Mouse (Mus musculus) layer of hippocampus, adult 2 months (tissue): ENCODE results near the gene Cryba2. TPM values are rescaled to one million over a fixed set of nuclear protein-coding genes. Genes with fewer than 3 reads are reported as not detected.

Experiments
- DNase-seq, 2 experiments: peaks; one replicate each; pipeline ENCODE4 v3.0.0; 2022; ENCODE audit warnings: low spot score in 2 of 2
- H3K27ac ChIP-seq: fragments of 200-600 bp; 2 replicates; pipeline ENCODE4 v1.8.1; 2022
- H3K4me3 ChIP-seq: fragments of 200-600 bp; 2 replicates; pipeline ENCODE4 v1.8.1; 2022; ENCODE audit warnings: mild to moderate bottlenecking
- CTCF ChIP-seq: fragments of 200-600 bp; conservative IDR thresholded peaks from 2 replicates; pipeline ENCODE4 v1.8.1; 2022; ENCODE audit warnings: antibody characterized with exemption, mild to moderate bottlenecking, moderate library complexity
- total RNA-seq, 2 experiments: library from RNA; stranded (reverse); gene quantifications; 2 replicates each; pipeline ENCODE4 v1.2.3; 2021

The Cryba2 gene
- total RNA-seq, 2 experiments from 2014 or later = not detected

DNA sequence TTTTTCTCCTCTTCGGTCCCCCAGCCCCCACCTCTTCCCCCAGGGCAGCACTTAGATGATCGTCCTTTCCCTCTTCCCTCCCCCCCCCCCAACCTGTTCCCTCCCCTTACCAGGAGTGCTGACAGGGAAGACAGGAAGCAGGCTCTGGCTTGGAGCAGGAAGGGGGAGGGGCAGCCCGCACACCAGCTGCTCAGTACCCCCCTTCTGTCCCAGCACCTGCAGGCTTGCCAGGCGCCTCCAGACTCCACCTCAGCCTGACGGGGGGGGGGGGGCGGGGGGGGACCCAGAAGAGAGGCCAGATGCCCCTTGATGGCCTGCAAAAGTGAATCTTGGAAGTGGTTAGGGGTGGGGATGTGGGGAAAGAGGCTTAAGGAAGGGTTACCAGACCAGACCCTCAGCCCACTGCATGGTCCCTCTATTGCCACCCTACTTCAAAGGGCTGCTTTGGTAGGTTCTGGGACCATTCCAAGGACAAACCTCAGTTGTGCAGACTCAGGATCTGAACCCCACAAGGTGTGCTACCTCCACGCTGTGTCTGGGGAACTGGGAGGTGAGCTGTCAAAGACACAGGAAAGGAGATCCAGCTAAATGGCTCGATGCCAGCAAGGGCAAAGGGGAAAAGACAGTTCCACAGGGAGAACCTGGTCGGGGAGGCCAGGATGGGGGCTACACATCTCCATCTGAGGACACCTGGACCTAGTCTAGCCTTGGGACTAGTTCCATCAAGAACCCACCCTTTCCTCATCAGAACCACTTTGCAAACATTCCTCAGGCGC is 5.9 kb upstream of the Cryba2 start:
- Histone ChIP-seq H3K27ac (no peak overlapping the region), H3K4me3 (no peak overlapping the region)
- DNase-seq = no peak
- TF ChIP-seq CTCF = no peak

DNA sequence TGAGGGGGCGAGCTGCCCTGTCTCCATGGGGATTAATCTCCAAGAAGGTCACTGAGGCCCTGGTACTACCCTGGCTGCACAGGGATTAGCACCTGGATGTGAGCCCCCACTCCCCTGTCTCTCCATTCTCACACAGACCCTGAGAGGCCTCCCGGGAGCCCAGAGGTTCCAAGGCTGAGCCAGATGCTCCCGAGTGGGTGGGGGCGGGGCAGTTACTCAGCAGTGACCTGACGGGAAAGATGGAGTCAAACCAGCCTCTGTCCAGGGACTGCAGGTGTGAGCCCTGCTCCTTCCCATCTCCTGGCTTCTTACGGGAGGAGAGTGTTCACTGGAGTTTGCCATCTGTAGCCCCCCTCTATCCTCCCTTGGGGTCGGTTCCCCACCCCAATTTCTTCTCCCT is 5.0 kb upstream of the Cryba2 start:
- no peak for TF ChIP-seq CTCF
- Histone ChIP-seq H3K4me3 (no peak overlapping the region), H3K27ac (no peak overlapping the region)
- no peak for DNase-seq

GRCm38 (mm10) chr1:74894966-74895365 is 2.0 kb upstream of the Cryba2 start:
- DNase-seq = peak; percentile 53 to 79
- H3K4me3 ChIP-seq = no peak overlapping the region
- peak; percentile 74 for TF ChIP-seq CTCF
- no peak overlapping the region for H3K27ac ChIP-seq

DNA sequence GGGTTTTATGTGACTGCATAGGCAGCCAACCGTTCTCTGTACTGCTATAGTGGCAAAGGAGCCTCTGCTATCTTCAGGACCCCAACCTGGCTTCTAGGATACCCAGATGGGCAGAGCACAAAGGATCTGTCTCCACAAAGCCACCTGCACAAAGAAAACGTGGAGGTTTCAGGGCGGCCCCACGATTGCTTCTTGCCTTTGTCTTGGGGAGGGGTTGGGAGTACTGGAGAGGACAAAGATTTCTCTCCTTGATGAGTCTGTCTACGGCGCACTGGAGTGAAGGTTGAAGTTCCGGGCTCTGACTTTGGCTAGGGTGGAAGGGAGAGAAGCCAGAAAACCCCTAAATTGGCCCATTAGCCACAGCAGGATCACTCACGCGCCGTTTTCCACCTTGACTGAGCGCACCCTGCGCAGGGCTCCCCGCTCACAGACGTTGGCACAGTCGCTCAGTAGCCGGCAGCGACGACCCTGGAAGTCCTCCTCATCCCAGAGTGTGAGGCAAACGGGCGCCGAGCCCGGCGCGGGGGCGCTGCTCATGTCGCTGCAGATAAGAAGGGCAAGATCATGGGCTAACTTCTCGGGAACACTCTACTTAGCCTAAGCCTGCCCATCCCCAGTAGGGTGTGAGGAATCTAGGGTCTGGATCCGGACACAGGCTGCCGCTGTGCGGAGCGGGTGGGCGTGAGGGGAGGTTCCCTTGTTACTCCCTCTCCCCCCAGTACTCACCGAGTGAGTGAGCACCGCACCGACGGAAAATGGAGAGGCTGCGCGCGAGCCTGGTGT is 401 bp downstream of the Cryba2 start:
- Histone ChIP-seq H3K4me3 (peak overlapping the region; percentile 18; the same call in 1 of the 2 replicates), H3K27ac (no peak overlapping the region)
- TF ChIP-seq CTCF = no peak
- DNase-seq = no peak

DNA sequence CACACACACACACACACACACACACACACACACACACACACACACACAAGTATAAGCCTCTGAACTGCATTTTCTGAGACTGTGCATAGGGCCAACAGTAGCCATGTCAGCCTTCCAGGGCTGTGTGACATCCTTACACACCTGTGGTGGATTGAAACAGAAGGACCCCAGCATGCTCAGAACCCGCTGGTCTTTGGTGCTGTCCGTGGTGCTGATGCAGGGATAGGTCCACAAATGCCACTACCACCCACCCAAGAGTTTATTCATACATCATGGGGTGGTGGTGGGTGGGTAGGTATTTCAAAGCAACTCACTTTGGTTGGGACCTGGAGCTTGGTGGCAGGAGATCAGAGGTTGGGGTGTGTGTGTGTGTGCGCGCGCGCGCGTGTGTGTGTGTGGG is 1.4 kb downstream of the Cryba2 start:
- no peak for TF ChIP-seq CTCF
- H3K4me3 ChIP-seq = no peak overlapping the region

DNA sequence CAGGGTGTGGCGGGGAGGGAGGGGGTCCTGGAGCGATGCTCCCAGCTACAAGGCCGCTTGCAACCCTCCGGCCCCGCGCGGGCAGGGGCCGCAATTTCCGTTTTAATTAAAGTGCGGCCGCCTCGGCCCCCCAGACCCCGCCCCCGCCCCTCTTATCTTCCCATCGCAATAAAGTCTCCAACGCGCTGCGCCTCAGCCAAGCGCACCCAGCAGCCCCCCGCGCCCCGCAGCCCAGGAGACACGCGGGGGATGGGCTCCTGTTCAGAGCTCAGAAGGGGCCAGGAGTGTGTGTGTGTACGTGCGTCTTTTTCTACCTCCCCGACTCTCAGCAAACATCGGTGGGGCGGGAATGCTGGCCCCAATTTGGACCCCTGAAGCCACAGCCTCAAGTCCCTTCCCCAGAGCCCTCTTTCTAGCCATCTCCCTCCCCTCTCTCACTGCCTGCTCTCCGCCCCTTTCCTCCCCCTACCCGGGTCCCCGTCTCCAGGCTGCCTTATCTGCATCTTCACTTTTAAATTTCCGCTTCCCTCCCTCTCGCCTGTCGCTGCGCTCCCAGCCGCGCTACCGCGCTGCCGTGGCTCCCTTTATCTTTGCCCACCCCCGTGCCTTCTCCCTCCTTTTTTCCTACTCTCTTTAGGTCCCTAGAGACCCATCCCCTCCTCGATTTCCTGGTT is 7.4 kb downstream of the Cryba2 start, which contains the start of gene Fev:
Gene Fev (minus strand): TSS at position 51 of the 674 bp plus-strand sequence.
- no peak within 1 kb of the TSS for H3K4me3 ChIP-seq
- DNase-seq = no peak
- H3K27ac ChIP-seq = no peak within 1 kb of the TSS
- no peak for TF ChIP-seq CTCF

More for the DNA sequence above, 1.4 kb downstream of the Cryba2 start:
- no peak for DNase-seq
- H3K27ac ChIP-seq = no peak overlapping the region

GRCm38 (mm10) chr1:74884196-74885141 is 8.5 kb downstream of the Cryba2 start:
- no peak for DNase-seq
- Histone ChIP-seq H3K4me3 (no peak overlapping the region), H3K27ac (no peak overlapping the region)
- no peak for TF ChIP-seq CTCF

DNA sequence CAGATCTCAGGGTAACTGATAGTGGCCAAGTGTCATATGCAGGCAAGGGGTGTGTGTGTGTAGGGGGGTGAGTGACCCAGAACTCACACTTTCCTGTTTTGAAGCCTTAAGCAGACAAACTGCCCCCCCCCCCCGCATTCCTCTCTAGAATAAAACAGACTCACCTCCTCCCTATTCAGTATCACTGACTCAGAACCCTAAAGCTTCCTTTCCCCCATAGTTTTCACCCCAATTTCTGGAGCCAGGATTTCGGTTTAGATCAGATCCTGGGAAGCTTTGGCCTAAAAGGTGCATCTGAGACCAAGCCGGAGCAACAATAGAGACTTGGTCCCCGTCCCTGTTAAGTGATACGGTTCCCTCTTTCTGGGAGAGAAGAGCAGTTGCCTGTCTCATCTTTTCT is 9.5 kb downstream of the Cryba2 start:
- DNase-seq = no peak
- no peak for TF ChIP-seq CTCF
- no peak overlapping the region for H3K27ac ChIP-seq
- H3K4me3 ChIP-seq = no peak overlapping the region

DNA sequence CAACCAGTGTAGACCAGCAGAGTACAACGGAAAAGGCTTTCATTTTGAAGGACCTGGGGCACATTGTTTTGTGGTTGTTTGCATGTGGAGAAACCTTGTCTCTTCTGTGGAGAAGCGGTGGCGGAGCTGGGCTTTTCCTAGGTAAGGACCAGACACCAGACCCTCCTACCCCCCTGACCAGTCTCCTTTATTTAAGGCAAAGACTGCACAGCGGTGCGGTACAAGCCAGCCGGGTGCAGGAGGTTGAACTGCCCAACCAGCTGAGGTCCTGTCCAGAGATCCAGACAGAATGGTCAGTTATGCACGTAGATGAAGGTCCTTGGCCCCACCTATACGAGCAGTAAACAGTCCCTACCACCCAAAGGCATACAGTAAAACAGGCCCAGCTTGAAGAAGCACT is 10.1 kb downstream of the Cryba2 start:
- DNase-seq = no peak
- no peak overlapping the region for H3K4me3 ChIP-seq
- no peak overlapping the region for H3K27ac ChIP-seq
- no peak for TF ChIP-seq CTCF

DNA sequence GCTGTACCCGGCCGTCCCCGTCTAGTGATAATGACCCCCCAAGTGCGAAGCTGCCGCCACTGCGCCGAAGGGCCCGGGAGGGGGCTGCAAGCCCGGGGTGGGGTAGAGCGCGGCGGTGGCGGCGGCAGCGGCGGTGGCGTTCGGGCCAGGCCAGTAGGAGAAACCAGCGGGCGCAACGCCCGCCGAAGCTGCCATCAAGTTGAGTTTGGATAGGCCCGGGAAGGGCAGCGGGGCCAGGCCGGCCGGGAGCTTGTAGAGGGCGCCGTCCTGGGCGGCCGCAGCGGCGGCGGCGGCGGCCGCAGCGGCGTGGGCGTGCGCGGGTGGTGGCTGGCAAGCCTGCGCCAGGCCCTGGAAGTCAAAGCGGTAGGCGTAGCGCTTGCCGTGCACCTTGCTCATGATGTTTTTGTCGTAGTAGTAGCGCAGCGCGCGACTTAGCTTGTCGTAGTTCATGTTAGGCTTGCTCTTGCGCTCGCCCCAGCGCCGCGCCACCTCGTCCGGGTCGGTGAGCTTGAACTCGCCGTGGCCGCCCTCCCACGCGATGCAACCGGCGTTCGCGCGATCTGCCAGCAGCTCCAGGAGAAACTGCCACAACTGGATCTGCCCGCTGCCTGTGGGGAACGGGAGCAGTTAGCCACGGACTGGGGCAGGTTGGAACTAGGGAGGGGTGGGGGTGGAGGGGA is 10.7 kb downstream of the Cryba2 start:
- Histone ChIP-seq H3K27ac (no peak overlapping the region), H3K4me3 (peak overlapping the region; percentile 45)
- DNase-seq = no peak
- no peak for TF ChIP-seq CTCF

DNA sequence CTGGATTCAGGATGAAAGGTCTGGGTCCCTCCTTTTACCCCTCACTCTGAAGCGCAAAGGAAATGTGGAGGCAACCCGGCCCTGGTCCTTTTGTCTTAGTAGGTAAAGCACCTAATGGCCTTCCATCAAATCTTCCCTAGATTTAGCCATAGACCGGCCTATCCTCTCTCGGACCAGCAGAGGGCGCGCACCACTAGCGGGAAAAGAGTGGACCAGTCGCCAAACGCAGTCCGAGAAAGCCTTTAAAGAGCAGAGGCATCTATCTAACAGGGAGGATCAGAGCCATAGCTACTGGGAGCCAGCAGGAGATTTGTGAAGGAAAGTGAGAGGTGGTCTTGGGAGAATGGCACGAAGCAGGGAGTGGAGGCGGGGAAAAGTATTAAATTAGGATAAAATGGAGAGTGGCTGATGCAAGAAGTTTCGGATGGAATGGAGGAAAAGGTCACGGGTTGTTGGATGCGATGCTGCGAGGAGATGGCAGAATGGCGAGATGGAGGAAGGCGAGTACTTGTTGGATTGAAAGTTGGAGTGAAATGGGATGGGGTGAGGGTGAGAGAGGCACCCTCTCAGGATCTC is 12.1 kb downstream of the Cryba2 start:
- peak; percentile 90 for TF ChIP-seq CTCF
- DNase-seq = peak; percentile 58 to 79
- no peak overlapping the region for H3K27ac ChIP-seq
- peak overlapping the region; percentile 22; the same call in 1 of the 2 replicates for H3K4me3 ChIP-seq
